Mouse (Mus musculus) adrenal gland, adult 18-20 months (tissue): ENCODE measurements around the gene Eif3a. TPM values are rescaled to one million over a fixed set of nuclear protein-coding genes. Genes with fewer than 3 reads are reported as not detected.
A peak's percentile ranks its signal among the peaks of the same experiment; 100 is the strongest.

Experiments
- DNase-seq, 2 experiments: peaks; one replicate each; pipeline ENCODE4 v3.0.0; 2021 to 2022; ENCODE audit warnings: low spot score in 2 of 2
- long read RNA-seq, 2 experiments: library from polyadenylated mRNA; stranded (forward); transcript quantifications; one replicate each; pipeline ENCODE4 v2.0.0; 2021
- total RNA-seq, 2 experiments: library from RNA; stranded (reverse); gene quantifications; 1 replicate in 1 of 2; 2 replicates in 1 of 2; pipeline ENCODE4 v1.2.3; 2021

Gene Eif3a
- total RNA-seq: 100 to 1,000 TPM; 147 to 186 TPM
- long read RNA-seq, experiment 1, full-length matches to known transcripts: 53 of 69 reads
- long read RNA-seq, experiment 1, partial matches to known transcripts: 8 of 69 reads
- long read RNA-seq, experiment 1, other reads (novel, unspliced or antisense): 8 of 69 reads
- long read RNA-seq, experiment 2, full-length matches to known transcripts: 82 of 215 reads
- long read RNA-seq, experiment 2, partial matches to known transcripts: 120 of 215 reads
- long read RNA-seq, experiment 2, other reads (novel, unspliced or antisense): 13 of 215 reads

- peak; percentile 92 to 94 for DNase-seq
Observed at GRCm38 (mm10) chr19:60790551-60791161, at the start of gene Eif3a. Eif3a (minus strand) TSS chr19:60790658.

- DNase-seq: peak; percentile 80 to 88
Observed at GRCm38 (mm10) chr19:60837747-60838146, 47.3 kb upstream of the Eif3a start.

- DNase-seq: no peak
Observed at GRCm38 (mm10) chr19:60818677-60819076, 28.2 kb upstream of the Eif3a start.

GRCm38 (mm10) chr19:60813133-60813532 lies 22.7 kb upstream of the Eif3a start:
- no peak for DNase-seq

- DNase-seq: no peak
Observed at GRCm38 (mm10) chr19:60812036-60812389, 21.6 kb upstream of the Eif3a start.

- DNase-seq: peak; percentile 85 to 87
Observed at GRCm38 (mm10) chr19:60811098-60812035, 20.9 kb upstream of the Eif3a start, which contains the start of gene Fam45a. Fam45a (plus strand) TSS chr19:60811585.

GRCm38 (mm10) chr19:60809927-60810326 lies 19.5 kb upstream of the Eif3a start:
- no peak for DNase-seq

- DNase-seq: no peak
Observed at GRCm38 (mm10) chr19:60804903-60805302, 14.4 kb upstream of the Eif3a start.

- no peak for DNase-seq
Observed at GRCm38 (mm10) chr19:60799867-60800569, 9.6 kb upstream of the Eif3a start.

- no peak for DNase-seq
Observed at GRCm38 (mm10) chr19:60797415-60797814, 7.0 kb upstream of the Eif3a start.

GRCm38 (mm10) chr19:60795244-60795643 lies 4.8 kb upstream of the Eif3a start:
- DNase-seq: no peak

- no peak for DNase-seq
Observed at GRCm38 (mm10) chr19:60793170-60793707, 2.8 kb upstream of the Eif3a start.

GRCm38 (mm10) chr19:60791164-60791563 lies 706 bp upstream of the Eif3a start:
- no peak for DNase-seq

- DNase-seq: peak in 1 of 2 experiments; percentile 60
Observed at GRCm38 (mm10) chr19:60789919-60790506, 445 bp downstream of the Eif3a start.

- DNase-seq: no peak
Observed at GRCm38 (mm10) chr19:60789452-60789851, 1.0 kb downstream of the Eif3a start.

- no peak for DNase-seq
Observed at GRCm38 (mm10) chr19:60788214-60788960, 2.1 kb downstream of the Eif3a start.

GRCm38 (mm10) chr19:60787465-60788150 lies 2.9 kb downstream of the Eif3a start:
- no peak for DNase-seq

- DNase-seq: no peak
Observed at GRCm38 (mm10) chr19:60784712-60785111, 5.7 kb downstream of the Eif3a start.

- no peak for DNase-seq
Observed at GRCm38 (mm10) chr19:60782034-60782433, 8.4 kb downstream of the Eif3a start.
